Mouse (Mus musculus): ENCODE measurements around the gene Lamc3. TPM values are rescaled to one million over a fixed set of nuclear protein-coding genes. Genes with fewer than 3 reads are reported as not detected.
"Not testable (repeated sequence)": the region's sequence is repeated elsewhere in the genome, so short reads cannot be mapped to it uniquely, and the experiment has no call there.

Gene Lamc3
- total RNA-seq, 2 experiments from 2014 or later: 6.3 to 7.8 TPM

DNA sequence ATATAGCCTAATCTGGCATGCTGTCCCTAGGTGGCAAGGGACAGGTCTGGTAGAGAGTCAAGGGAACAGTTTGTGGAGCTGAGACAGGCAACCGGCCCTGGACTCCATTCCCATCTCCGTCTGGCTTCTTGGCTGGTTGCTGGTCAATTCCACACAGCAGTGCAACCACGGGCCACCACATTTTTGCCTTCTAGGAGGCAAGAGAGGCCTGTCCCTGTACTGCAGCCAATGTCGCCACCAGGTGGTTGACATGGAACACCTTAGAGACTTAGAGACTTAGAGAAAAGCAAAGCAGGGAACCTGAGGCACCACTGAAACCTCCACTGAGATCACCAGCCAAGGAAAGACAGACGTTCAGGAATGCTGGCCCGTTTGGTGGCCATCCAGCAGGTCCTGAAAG lies 2.3 kb upstream of the Lamc3 start:
- Histone ChIP-seq H3K4me3 (no peak overlapping the region), H3K27ac (no peak overlapping the region)
- DNase-seq (ENCODE audit: low spot score in 2 of 2): peak; percentile 60 to 69
- TF ChIP-seq CTCF (conservative IDR thresholded peaks at IDR 0.05): peak; percentile 80

- TF ChIP-seq CTCF (conservative IDR thresholded peaks at IDR 0.05): no peak
- Histone ChIP-seq H3K4me3 (no peak overlapping the region), H3K27ac (no peak overlapping the region)
- DNase-seq (ENCODE audit: low spot score in 2 of 2): no peak
Observed at GRCm38 (mm10) chr2:31888871-31889270, 1.8 kb downstream of the Lamc3 start.

DNA sequence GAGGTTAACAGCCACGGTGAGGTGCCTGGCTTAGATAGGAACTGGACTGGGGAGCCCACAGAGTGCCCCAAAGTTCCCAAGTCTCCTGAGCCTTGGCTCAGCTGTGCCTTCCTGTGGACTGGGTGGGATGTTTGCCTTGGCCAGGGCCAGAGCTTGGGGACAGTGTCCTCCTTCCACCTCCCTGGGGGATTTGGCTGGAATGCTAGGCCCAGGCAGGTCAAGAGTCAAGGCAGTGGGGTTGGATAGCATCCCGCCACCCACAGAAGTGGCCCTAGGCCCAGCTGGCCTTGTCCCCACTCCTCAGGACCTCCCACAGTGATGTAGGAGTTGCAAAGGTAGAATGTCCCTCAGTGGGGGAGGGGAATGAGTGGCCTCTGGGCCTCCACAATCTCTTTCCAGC lies 4.1 kb downstream of the Lamc3 start:
- no peak for TF ChIP-seq CTCF (conservative IDR thresholded peaks at IDR 0.05)
- H3K27ac ChIP-seq: no peak overlapping the region
- no peak overlapping the region for H3K4me3 ChIP-seq
- DNase-seq (ENCODE audit: low spot score in 2 of 2): no peak

GRCm38 (mm10) chr2:31893110-31893669 lies 6.1 kb downstream of the Lamc3 start:
- Histone ChIP-seq H3K4me3 (no peak overlapping the region), H3K27ac (no peak overlapping the region)
- no peak for TF ChIP-seq CTCF (conservative IDR thresholded peaks at IDR 0.05)
- DNase-seq (ENCODE audit: low spot score in 2 of 2): no peak

DNA sequence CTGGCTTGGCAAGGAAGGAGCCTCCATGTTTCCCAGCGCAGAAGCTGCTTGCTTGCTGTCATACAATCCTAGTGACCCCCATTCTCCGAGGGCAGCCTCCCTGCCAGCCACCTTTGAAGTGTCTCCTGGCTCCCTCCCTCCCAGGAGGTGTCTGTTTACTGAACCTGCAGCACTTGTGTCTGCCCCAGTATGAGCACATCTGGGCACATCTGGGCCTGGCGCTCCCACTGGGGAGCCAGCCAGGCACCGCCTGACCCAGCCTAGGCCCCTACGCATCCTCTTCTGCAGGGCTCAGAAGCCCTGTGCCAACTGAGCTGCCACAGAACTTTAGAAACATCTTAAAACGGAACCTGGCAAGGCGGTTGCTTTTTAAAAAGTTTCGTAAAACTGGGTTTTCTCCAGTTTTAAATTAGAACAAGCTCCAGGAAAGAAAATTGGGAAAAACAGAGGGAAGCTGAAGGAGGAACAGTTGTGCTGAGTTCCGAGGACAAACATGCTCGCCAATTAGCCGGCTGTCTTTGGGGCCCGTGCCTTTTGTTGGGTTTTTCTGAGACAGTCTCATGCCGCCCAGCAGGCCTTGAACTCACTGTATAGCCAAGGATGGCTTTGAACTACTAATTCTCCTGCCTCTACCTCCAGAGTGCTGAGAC lies 7.3 kb downstream of the Lamc3 start:
- no peak for TF ChIP-seq CTCF (conservative IDR thresholded peaks at IDR 0.05)
- H3K27ac ChIP-seq: no peak overlapping the region
- peak in 1 of 2 experiments; percentile 39 for DNase-seq (ENCODE audit: low spot score in 2 of 2)
- H3K4me3 ChIP-seq: no peak overlapping the region

GRCm38 (mm10) chr2:31900932-31901331 lies 13.8 kb downstream of the Lamc3 start:
- TF ChIP-seq CTCF (conservative IDR thresholded peaks at IDR 0.05): no peak
- Histone ChIP-seq H3K27ac (no peak overlapping the region), H3K4me3 (no peak overlapping the region)
- DNase-seq (ENCODE audit: low spot score in 2 of 2): no peak

DNA sequence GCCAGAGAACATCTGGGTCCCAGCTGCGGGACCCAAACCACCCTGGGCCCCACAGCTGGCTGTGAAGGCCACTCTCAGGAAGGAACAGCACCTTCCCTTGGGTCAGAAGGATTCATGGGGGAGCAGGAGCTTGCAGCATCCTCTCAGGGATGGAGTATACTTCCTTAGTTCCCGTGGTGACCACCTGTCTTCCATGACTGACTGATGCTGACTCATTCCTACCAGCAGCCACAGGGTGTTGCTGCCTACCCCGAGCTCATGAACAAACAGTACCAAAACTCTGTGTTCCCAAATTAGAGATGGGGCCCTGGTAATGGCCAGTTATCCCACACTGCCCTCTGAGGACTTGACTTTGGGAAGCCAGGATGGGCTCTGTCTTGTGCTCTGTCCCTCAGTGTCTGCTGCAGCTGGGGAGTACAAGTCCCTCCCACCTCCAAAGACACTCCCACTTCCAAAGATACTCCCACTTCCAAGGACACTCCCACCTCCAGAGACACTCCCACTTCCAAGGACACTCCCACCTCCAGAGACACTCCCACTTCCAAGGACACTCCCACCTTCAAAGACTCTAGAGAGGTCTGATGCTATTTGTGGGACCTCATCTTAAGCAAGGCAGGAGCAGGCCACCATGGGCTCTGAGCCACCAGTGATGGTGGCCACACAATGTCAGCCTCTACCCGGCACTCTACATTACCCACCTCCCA lies 14.7 kb downstream of the Lamc3 start:
- no peak for TF ChIP-seq CTCF (conservative IDR thresholded peaks at IDR 0.05)
- H3K4me3 ChIP-seq: no peak overlapping the region
- H3K27ac ChIP-seq: no peak overlapping the region
- DNase-seq (ENCODE audit: low spot score in 2 of 2): no peak

GRCm38 (mm10) chr2:31904089-31904488 lies 17.0 kb downstream of the Lamc3 start:
- no peak for TF ChIP-seq CTCF (conservative IDR thresholded peaks at IDR 0.05)
- H3K4me3 ChIP-seq: no peak overlapping the region
- H3K27ac ChIP-seq: no peak overlapping the region
- no peak for DNase-seq (ENCODE audit: low spot score in 2 of 2)

DNA sequence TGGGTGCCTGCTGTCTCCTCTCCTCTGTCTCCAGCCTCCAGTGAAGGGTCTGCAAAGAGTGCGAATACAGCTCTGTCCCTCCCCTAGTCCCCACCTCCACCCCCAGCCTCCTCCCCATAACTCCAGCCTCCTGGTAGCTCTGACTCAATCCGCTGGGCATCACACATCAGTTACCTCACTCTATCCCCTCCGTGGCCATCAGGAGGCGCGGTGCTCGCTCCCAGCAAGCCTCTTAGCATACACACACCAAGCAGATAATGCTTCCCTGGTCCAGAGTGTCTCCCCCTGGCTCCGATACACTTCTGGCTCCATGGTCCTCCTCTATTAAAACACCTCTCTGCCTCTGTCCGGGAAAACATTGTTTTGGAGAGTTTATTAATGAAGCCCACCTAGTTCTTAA lies 17.5 kb downstream of the Lamc3 start:
- DNase-seq (ENCODE audit: low spot score in 2 of 2): no peak
- H3K4me3 ChIP-seq: no peak overlapping the region
- H3K27ac ChIP-seq: no peak overlapping the region
- peak; percentile 47 for TF ChIP-seq CTCF (conservative IDR thresholded peaks at IDR 0.05)

GRCm38 (mm10) chr2:31905682-31906081 lies 18.6 kb downstream of the Lamc3 start:
- DNase-seq (ENCODE audit: low spot score in 2 of 2): no peak
- H3K4me3 ChIP-seq: no peak overlapping the region
- TF ChIP-seq CTCF (conservative IDR thresholded peaks at IDR 0.05): no peak
- no peak overlapping the region for H3K27ac ChIP-seq

GRCm38 (mm10) chr2:31906407-31906806 lies 19.3 kb downstream of the Lamc3 start:
- no peak for DNase-seq (ENCODE audit: low spot score in 2 of 2)
- Histone ChIP-seq H3K4me3 (no peak overlapping the region), H3K27ac (no peak overlapping the region)
- TF ChIP-seq CTCF (conservative IDR thresholded peaks at IDR 0.05): no peak

DNA sequence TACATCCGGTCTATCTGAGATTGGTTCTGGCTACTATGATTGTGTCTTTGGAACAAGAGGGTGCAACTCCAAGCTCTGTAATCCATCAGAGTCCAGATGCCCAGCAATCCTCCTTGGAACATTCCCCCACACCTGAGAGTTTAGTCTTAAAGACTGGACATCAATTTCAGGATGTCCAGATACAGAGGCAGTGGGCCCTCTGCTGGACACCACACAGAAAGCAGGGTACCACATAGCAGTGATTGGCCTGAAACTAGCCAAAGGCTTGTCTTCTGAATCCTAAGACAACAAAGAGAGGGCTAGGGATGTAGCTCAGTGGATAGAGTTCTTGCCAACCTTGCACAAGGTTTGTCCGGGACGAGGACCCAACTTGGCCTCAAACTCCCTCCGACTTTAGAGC lies 25.5 kb downstream of the Lamc3 start:
- Histone ChIP-seq H3K27ac (no peak overlapping the region), H3K4me3 (no peak overlapping the region)
- TF ChIP-seq CTCF (conservative IDR thresholded peaks at IDR 0.05): peak; percentile 83
- DNase-seq (ENCODE audit: low spot score in 2 of 2): no peak

DNA sequence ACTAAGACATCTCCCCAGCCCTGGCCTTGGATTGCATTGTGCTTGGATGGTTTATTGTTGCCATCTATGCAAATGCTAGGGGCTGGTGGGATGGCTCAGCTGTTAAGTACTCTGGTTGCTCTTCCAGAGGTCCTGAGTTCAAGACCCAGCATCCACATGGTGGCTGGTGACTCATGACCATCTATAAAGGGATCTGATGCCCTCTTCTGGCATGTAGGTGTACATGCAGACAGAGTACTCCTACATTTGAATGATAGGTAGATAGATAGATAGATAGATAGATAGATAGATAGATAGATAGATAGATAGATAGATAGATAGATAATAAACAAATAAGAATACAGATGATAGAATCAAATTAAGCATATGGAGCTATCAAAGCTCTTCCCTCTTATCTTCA lies 27.1 kb downstream of the Lamc3 start:
- H3K4me3 ChIP-seq; H3K27ac ChIP-seq; DNase-seq (ENCODE audit: low spot score in 2 of 2): not testable (repeated sequence)
- TF ChIP-seq CTCF (conservative IDR thresholded peaks at IDR 0.05): peak; percentile 74

DNA sequence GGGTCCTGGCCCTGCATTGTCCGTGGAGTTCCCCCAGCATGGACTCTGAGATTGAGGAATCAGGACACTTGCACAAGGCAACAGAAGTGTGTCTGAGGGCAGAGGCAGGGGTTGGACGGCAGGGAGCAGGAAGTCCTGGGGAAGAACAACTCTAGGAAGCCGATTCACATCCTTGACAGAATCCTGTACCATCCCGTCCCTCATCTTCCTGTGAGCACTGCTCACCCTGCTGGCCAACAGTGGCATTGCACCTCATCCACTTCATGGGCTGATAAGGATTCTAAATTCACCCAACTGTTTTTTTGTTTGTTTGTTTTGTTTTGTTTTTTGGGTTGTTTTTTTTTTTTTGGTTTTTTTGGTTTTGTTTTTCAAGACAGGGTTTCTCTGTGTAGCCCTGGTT lies 28.0 kb downstream of the Lamc3 start:
- Histone ChIP-seq H3K27ac (no peak overlapping the region), H3K4me3 (no peak overlapping the region)
- peak; percentile 92 for TF ChIP-seq CTCF (conservative IDR thresholded peaks at IDR 0.05)
- peak; percentile 59 to 87 for DNase-seq (ENCODE audit: low spot score in 2 of 2)

All from layer of hippocampus, adult 2 months (tissue).